Mouse (Mus musculus) liver, postnatal 0 days (tissue): Measurements from ENCODE around the gene Lrrc4c.

Experiments used
- CTCF ChIP-seq: sonication (generic); IDR thresholded peaks from 2 replicates; pipeline ENCODE4 v1.5.1; 2016; ENCODE audit warnings: antibody characterized with exemption, low read depth
- EP300 ChIP-seq: IDR thresholded peaks from 2 replicates; pipeline ENCODE4 v1.6.1; 2016; ENCODE audit warnings: antibody characterized with exemption, low read depth, mild to moderate bottlenecking

DNA sequence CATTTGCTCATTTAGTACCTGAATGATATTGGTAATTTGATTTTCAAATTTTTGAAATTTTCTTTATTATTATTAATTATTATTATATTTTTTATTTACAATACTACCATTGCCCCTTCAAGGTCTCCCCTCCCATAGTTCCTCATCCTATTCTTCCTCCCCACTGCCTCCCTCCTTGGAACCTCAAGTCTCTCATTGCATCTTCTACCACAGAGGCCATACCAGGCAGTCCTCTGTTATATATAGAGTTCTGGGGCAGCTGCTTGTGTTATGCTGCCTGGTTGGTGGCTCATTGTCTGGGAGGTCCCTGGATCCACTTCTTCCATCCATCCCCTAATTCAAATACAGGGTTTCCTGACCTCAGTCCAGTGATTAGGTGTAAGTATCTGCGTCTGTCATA, 709.6 kb downstream of the Lrrc4c start:
- TF ChIP-seq CTCF, result no peak
- TF ChIP-seq EP300, result no peak
